Mouse (Mus musculus) olfactory bulb, adult 2 months (tissue): ENCODE data around the gene Cbx7.

Experiments used
- CTCF ChIP-seq: fragments of 200-500 bp; IDR thresholded peaks from 2 replicates; pipeline ENCODE4 v1.5.1; 2012; ENCODE audit warnings: low read depth, mild to moderate bottlenecking, low read length, moderate library complexity; ENCODE audit not compliant: insufficient read depth
- POLR2A ChIP-seq: fragments of 200-500 bp; IDR thresholded peaks from 2 replicates; pipeline ENCODE4 v1.6.1; 2012; ENCODE audit warnings: mild to moderate bottlenecking, low read depth, low read length, moderate library complexity; ENCODE audit not compliant: insufficient read depth

DNA sequence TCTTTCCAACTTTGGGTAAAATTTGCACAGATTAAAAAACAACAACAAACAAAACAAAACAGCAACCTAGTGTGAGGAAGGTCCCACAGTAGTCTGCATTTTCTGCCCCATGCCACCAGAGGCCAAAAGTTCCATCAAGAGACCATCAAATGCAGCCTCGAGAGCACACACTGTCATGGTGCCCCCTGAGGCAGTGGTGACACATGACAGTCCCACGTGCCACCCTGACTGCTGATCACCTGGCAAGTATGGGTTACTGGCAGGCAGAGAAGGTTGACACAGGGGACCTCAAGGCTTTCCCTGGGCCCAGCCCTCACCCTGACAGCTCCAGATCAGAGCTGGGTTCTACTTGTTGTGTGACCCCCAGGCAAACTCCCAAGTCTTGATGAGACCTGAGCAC, 51.1 kb downstream of the Cbx7 start:
- TF ChIP-seq POLR2A: no peak
- TF ChIP-seq CTCF: no peak
